Mouse (Mus musculus): Measurements from ENCODE around the gene Fam166a.

GRCm38 (mm10) chr2:25200631-25201030, 17.9 kb upstream of the Fam166a start:
- TF ChIP-seq ZC3H11A (IDR thresholded peaks at IDR 0.05; ENCODE audit: borderline replicate concordance, low read depth, low read length) (no peak), CHD2 (IDR thresholded peaks at IDR 0.05; ENCODE audit: low read depth, low read length) (no peak)

Data from ES-E14 (cell line).